Mouse (Mus musculus) lung, postnatal 0 days (tissue): Measurements from ENCODE around the gene Wdr63.

Experiments
- CTCF ChIP-seq: IDR thresholded peaks from 2 replicates; pipeline ENCODE4 v1.5.1; 2016; ENCODE audit warnings: antibody characterized with exemption, mild to moderate bottlenecking
- EP300 ChIP-seq: IDR thresholded peaks from 2 replicates; pipeline ENCODE4 v1.6.1; 2016; ENCODE audit warnings: antibody characterized with exemption, mild to moderate bottlenecking, control low read depth

DNA sequence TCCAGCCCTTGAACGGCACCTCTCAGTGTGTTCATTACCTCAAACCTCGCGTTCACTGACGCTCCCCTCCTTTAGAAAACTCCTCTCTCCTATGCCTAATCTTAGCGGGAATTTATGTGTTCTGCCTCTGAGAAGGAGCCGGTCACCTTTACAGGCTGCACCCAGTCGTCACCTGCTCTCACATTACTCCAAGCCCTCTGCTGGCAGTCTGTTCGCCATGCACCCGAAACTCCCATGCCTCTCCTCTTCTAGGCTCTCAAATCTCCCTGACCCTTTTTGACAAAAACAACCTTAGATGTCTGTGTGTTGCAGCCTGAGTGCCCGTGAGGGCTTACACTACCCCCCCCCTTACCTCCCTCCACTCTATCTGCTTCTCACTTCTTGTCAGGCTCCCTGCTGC is 28.5 kb upstream of the Wdr63 start:
- peak; percentile 59 for TF ChIP-seq CTCF
- no peak for TF ChIP-seq EP300
